In the genomic region with DNA sequence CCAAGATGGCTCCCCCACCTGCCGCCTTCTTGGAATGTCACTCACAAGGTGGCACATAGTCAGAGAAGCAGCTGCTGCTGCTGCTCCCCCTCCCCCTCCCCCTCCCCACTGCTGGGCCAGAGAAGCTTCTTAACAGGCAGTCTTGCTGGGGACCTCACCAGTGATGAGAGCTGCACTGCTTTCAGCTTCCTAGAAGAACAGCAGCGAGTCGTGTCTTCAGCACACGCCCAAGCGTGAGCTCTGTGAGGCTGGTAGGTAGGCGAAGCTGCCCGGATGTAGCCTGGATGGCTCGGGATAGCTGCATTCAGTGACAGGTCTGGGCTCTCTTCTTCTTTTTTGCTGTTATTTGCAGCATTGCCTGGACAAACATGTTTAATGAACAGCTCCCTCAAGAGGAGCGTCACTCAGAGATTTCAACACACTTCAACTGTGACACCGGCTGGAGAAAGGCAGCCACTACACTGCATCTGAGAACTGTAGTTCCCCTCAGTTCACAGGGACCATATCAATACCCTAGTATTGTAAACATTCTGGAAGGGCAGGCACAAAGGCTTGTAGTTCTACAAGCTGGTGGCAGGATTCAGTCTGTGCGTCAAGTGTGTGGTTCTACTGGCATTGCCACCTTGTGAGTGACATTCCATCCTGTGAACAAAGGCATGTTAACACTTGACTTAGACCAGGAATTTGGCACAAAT, we compare ENCODE assay signal across 14 mouse cellular contexts. TPM values are rescaled to one million over a fixed set of nuclear protein-coding genes. Genes with fewer than 3 reads are reported as not detected.
DNase-seq lines count a peak whose midpoint lies in the region; ATAC-seq and TF ChIP-seq lines count a peak whose summit lies in the region.
"Had no signal": no experiment of that assay in that cellular context is flagged by ENCODE, and none has a peak within 500 bp of the region (broad histone marks: within the 10 kb centered on the region; RNA-seq: fewer than 3 reads in every experiment).

No protein-coding gene starts in this region.

- no peak for TF ChIP-seq POLR2A in lung, adult 2 months (IDR thresholded peaks at IDR 0.05; ENCODE audit: borderline replicate concordance, extremely low read depth, low read depth, low read length)

- H3K4me1 ChIP-seq in heart, embryonic 11.5 days (ENCODE audit: control insufficient read depth, insufficient read depth, low read length) = peaks cover 16% of the 10 kb centered on the region
- peaks cover 4% of the 10 kb centered on the region for H3K4me1 ChIP-seq in lung, adult 2 months (ENCODE audit: control insufficient read depth, insufficient read depth, low read length)
- H3K4me1 ChIP-seq in heart, postnatal 0 days (ENCODE audit: control insufficient read depth, insufficient read depth) = peaks cover 18% of the 10 kb centered on the region
- H3K4me1 ChIP-seq in stomach, embryonic 14.5 days (ENCODE audit: control insufficient read depth, insufficient read depth, low read length) = no peaks in the 10 kb centered on the region

- intact Hi-C loops in heart, postnatal 25 days (cut with DNase I) = loop anchor here (5.0 kb wide), 2 partner anchors 39 to 64 kb away; partner anchors contain the start of gene Lrrfip2

- no peak for DNase-seq in heart, postnatal 25 days (ENCODE audit: low spot score)
- DNase-seq in lung, adult 18-20 months = peak; percentile 78 to 81
- no peak for DNase-seq in lung, adult 2 months
- peak; percentile 43 for DNase-seq in heart, postnatal 0 days (ENCODE audit: low spot score)
- DNase-seq in kidney, adult 9 months = no peak
- DNase-seq in embryo, embryonic 9.5 days (ENCODE audit: extremely low spot score) = no peak
- DNase-seq: cerebellum, postnatal 10 days; kidney, postnatal 4 days; right cerebral cortex, postnatal 4 days had no signal

- H3K27me3 ChIP-seq in heart, embryonic 11.5 days (ENCODE audit: control insufficient read depth, insufficient read depth, low read length) = no peaks in the 10 kb centered on the region
- no peaks in the 10 kb centered on the region for H3K27me3 ChIP-seq in heart, postnatal 0 days (ENCODE audit: control insufficient read depth, insufficient read depth, low read length)
- no peaks in the 10 kb centered on the region for H3K27me3 ChIP-seq in stomach, embryonic 14.5 days (ENCODE audit: control insufficient read depth, insufficient read depth, low read length)
- H3K27me3 ChIP-seq: hindbrain, embryonic 13.5 days had no signal

- H3K9me3 ChIP-seq in heart, embryonic 11.5 days (replicated peaks; ENCODE audit: control insufficient read depth, low read length) = no peaks in the 10 kb centered on the region
- H3K9me3 ChIP-seq in heart, postnatal 0 days (replicated peaks; ENCODE audit: control insufficient read depth, low read length) = no peaks in the 10 kb centered on the region
- H3K9me3 ChIP-seq in stomach, embryonic 14.5 days (ENCODE audit: control insufficient read depth, low read depth, low read length) = no peaks in the 10 kb centered on the region
- H3K9me3 ChIP-seq: hindbrain, embryonic 13.5 days had no signal

- H3K4me3 ChIP-seq in heart, embryonic 11.5 days (ENCODE audit: low read depth, low read length) = no peak overlapping the region
- H3K4me3 ChIP-seq in lung, adult 2 months (replicated peaks; ENCODE audit: extremely low read depth, low read depth, low read length) = no peak overlapping the region
- no peak overlapping the region for H3K4me3 ChIP-seq in heart, postnatal 0 days (ENCODE audit: low read depth, low read length)
- H3K4me3 ChIP-seq in stomach, embryonic 14.5 days (ENCODE audit: low read depth, low read length) = no peak overlapping the region
- H3K4me3 ChIP-seq: hindbrain, embryonic 13.5 days; left cerebral cortex, adult 2 months had no signal

- 0 out of 2 replicates have a peak overlapping the region, but pooled peaks have one; percentile 28 for H3K9ac ChIP-seq in heart, embryonic 11.5 days (ENCODE audit: low read depth, low read length)
- no peak overlapping the region for H3K9ac ChIP-seq in heart, postnatal 0 days (replicated peaks; ENCODE audit: low read depth, low read length)
- no peak overlapping the region for H3K9ac ChIP-seq in stomach, embryonic 14.5 days (replicated peaks; ENCODE audit: low read depth, low read length)
- H3K9ac ChIP-seq: hindbrain, embryonic 13.5 days had no signal

- no peaks in the 10 kb centered on the region for H3K36me3 ChIP-seq in heart, embryonic 11.5 days (ENCODE audit: control insufficient read depth, insufficient read depth, low read length)
- no peaks in the 10 kb centered on the region for H3K36me3 ChIP-seq in heart, postnatal 0 days (replicated peaks; ENCODE audit: control insufficient read depth, insufficient read depth, low read length)
- H3K36me3 ChIP-seq in stomach, embryonic 14.5 days (ENCODE audit: control insufficient read depth, insufficient read depth, low read length) = no peaks in the 10 kb centered on the region
- H3K36me3 ChIP-seq: hindbrain, embryonic 13.5 days had no signal

- H3K4me2 ChIP-seq in heart, embryonic 11.5 days = peak overlapping the region; percentile 39
- peak overlapping the region; percentile 28; the same call in 1 of the 2 replicates for H3K4me2 ChIP-seq in heart, postnatal 0 days (ENCODE audit: low read depth, low read length)
- H3K4me2 ChIP-seq in stomach, embryonic 14.5 days (replicated peaks; ENCODE audit: low read depth, low read length) = no peak overlapping the region
- H3K4me2 ChIP-seq: hindbrain, embryonic 13.5 days had no signal

- WGBS in heart, embryonic 11.5 days (ENCODE audit: insufficient replicate concordance) = 56% methylated on average over 11 of the region's 11 CpGs
- 67% methylated on average over 11 of the region's 11 CpGs for WGBS in lung, adult 2 months
- WGBS in heart, postnatal 0 days = 36% methylated on average over 11 of the region's 11 CpGs
- WGBS in stomach, embryonic 14.5 days = 76% methylated on average over 11 of the region's 11 CpGs

- no peak for TF ChIP-seq CTCF in lung, adult 2 months (IDR thresholded peaks at IDR 0.05; ENCODE audit: insufficient read depth, low read length)
- peak; percentile 46 for TF ChIP-seq CTCF in heart, postnatal 0 days (IDR thresholded peaks at IDR 0.05; ENCODE audit: low read depth)

- H3K27ac ChIP-seq in heart, embryonic 11.5 days (ENCODE audit: low read depth, low read length) = no peak overlapping the region
- peak overlapping the region; percentile 73 for H3K27ac ChIP-seq in heart, postnatal 0 days (ENCODE audit: low read depth)
- H3K27ac ChIP-seq in stomach, embryonic 14.5 days (ENCODE audit: low read length) = no peak overlapping the region
- H3K27ac ChIP-seq: hindbrain, embryonic 13.5 days; left cerebral cortex, adult 2 months; macrophage had no signal

- no peak for TF ChIP-seq EP300 in heart, postnatal 0 days (IDR thresholded peaks at IDR 0.05; ENCODE audit: low read depth)

- no peak for ATAC-seq in heart, embryonic 11.5 days (replicated peaks; ENCODE audit: insufficient number of reproducible peaks, low FRiP score, low TSS enrichment)
- peak; percentile 79 for ATAC-seq in heart, postnatal 0 days (ENCODE audit: insufficient read depth, low read depth)
- peak; percentile 37; the same call in 1 of the 2 replicates for ATAC-seq in stomach, embryonic 14.5 days (ENCODE audit: insufficient number of reproducible peaks, insufficient read depth, low FRiP score, low read depth)

RNA-seq across cellular contexts. Expression of gene Lrrfip2, which starts 38.5 kb away (rescaled TPM):
- polyA plus RNA-seq in heart, embryonic 11.5 days (2014; fragmentation: Nextera tagmentation; extraction: Ambion mirVana) = 51.9 and 55.6 TPM in 2 replicates
- total RNA-seq in heart, postnatal 25 days (2021) = 10 to 100 TPM; 82.4 to 91.7 TPM
- 19.8 and 22.3 TPM in 2 replicates for polyA plus RNA-seq in lung, adult 2 months (2012; rRNA removed)
- total RNA-seq in heart, postnatal 0 days (2014; rRNA removed; ENCODE audit: low replicate concordance) = 82.4 and 86.6 TPM in 2 replicates
- polyA plus RNA-seq in heart, postnatal 0 days (2015; fragmentation: Nextera tagmentation; extraction: Ambion mirVana) = 62.6 and 73.9 TPM in 2 replicates
- polyA plus RNA-seq in stomach, embryonic 14.5 days (2014; fragmentation: Nextera tagmentation; extraction: Ambion mirVana) = 34.5 and 35.0 TPM in 2 replicates

Comparison
In these comparisons a context has a peak if more than half of its experiments do, and no peak if none do; other contexts are left out.
1. DNase-seq: peak in lung, adult 18-20 months (2 of 2) and heart, postnatal 0 days (single experiment); none in heart, postnatal 25 days (single experiment), lung, adult 2 months (single experiment), kidney, adult 9 months (single experiment) and embryo, embryonic 9.5 days (single experiment).